Mouse (Mus musculus): ENCODE data around the gene Ptpa. TPM values are rescaled to one million over a fixed set of nuclear protein-coding genes. Genes with fewer than 3 reads are reported as not detected.

Gene Ptpa
- polyA plus RNA-seq, 1 experiment from 2014 or later, result 86.7 TPM

GRCm38 (mm10) chr2:30417595-30418165 is 1.8 kb downstream of the Ptpa start:
- Histone ChIP-seq H3K4me3 (replicated peaks; ENCODE audit: low read depth, low read length) (no peak overlapping the region), H3K36me3 (ENCODE audit: control insufficient read depth, insufficient read depth, low read length) (no peaks in the 10 kb centered on the region), H3K4me2 (ENCODE audit: low read length) (peak overlapping the region; percentile 74; the same call in 1 of the 2 replicates), H3K9ac (replicated peaks; ENCODE audit: low read length) (no peak overlapping the region; the same call in 1 of the 2 replicates), H3K9me3 (ENCODE audit: control insufficient read depth, low read length) (no peaks in the 10 kb centered on the region), H3K27me3 (ENCODE audit: control insufficient read depth, insufficient read depth, low read length) (no peaks in the 10 kb centered on the region), H3K27ac (replicated peaks; ENCODE audit: low read depth, low read length) (no peak overlapping the region), H3K4me1 (ENCODE audit: control insufficient read depth, insufficient read depth, low read length) (peaks cover 35% of the 10 kb centered on the region)
- DNase-seq, result no peak
- WGBS, result 83% methylated on average over 5 of the region's 5 CpGs
- ATAC-seq (ENCODE audit: low FRiP score, low TSS enrichment), result no peak

GRCm38 (mm10) chr2:30418259-30418658 is 2.4 kb downstream of the Ptpa start:
- Histone ChIP-seq H3K27ac (replicated peaks; ENCODE audit: low read depth, low read length) (no peak overlapping the region), H3K4me3 (replicated peaks; ENCODE audit: low read depth, low read length) (no peak overlapping the region), H3K9ac (replicated peaks; ENCODE audit: low read length) (no peak overlapping the region; the same call in 1 of the 2 replicates), H3K9me3 (ENCODE audit: control insufficient read depth, low read length) (no peaks in the 10 kb centered on the region), H3K4me2 (ENCODE audit: low read length) (peak overlapping the region; percentile 12), H3K4me1 (ENCODE audit: control insufficient read depth, insufficient read depth, low read length) (peaks cover 35% of the 10 kb centered on the region), H3K27me3 (ENCODE audit: control insufficient read depth, insufficient read depth, low read length) (no peaks in the 10 kb centered on the region), H3K36me3 (ENCODE audit: control insufficient read depth, insufficient read depth, low read length) (no peaks in the 10 kb centered on the region)
- ATAC-seq (ENCODE audit: low FRiP score, low TSS enrichment), result no peak
- 79% methylated on average over 6 of the region's 6 CpGs for WGBS
- no peak for DNase-seq

- DNase-seq, result no peak
- no peaks in the 10 kb centered on the region for H3K27me3 ChIP-seq (ENCODE audit: control insufficient read depth, insufficient read depth, low read length)
- peaks cover 29% of the 10 kb centered on the region for H3K4me1 ChIP-seq (ENCODE audit: control insufficient read depth, insufficient read depth, low read length)
- no peak for ATAC-seq (ENCODE audit: low FRiP score, low TSS enrichment)
- H3K4me3 ChIP-seq (replicated peaks; ENCODE audit: low read depth, low read length), result no peak overlapping the region
- H3K27ac ChIP-seq (replicated peaks; ENCODE audit: low read depth, low read length), result peak overlapping the region; percentile 52; the same call in 1 of the 2 replicates
- no peak overlapping the region for H3K9ac ChIP-seq (replicated peaks; ENCODE audit: low read length)
- H3K4me2 ChIP-seq (ENCODE audit: low read length), result no peak overlapping the region
- WGBS, result 37% methylated on average over 10 of the region's 10 CpGs
- H3K36me3 ChIP-seq (ENCODE audit: control insufficient read depth, insufficient read depth, low read length), result no peaks in the 10 kb centered on the region
- H3K9me3 ChIP-seq (ENCODE audit: control insufficient read depth, low read length), result no peaks in the 10 kb centered on the region
Measured at GRCm38 (mm10) chr2:30419112-30419511, 3.3 kb downstream of the Ptpa start.

GRCm38 (mm10) chr2:30421432-30421831 is 5.6 kb downstream of the Ptpa start:
- Histone ChIP-seq H3K4me2 (ENCODE audit: low read length) (no peak overlapping the region), H3K9ac (replicated peaks; ENCODE audit: low read length) (no peak overlapping the region), H3K27me3 (ENCODE audit: control insufficient read depth, insufficient read depth, low read length) (no peaks in the 10 kb centered on the region), H3K9me3 (ENCODE audit: control insufficient read depth, low read length) (no peaks in the 10 kb centered on the region), H3K4me1 (ENCODE audit: control insufficient read depth, insufficient read depth, low read length) (peaks cover 20% of the 10 kb centered on the region; the same call in 1 of the 2 replicates), H3K27ac (replicated peaks; ENCODE audit: low read depth, low read length) (no peak overlapping the region), H3K4me3 (replicated peaks; ENCODE audit: low read depth, low read length) (no peak overlapping the region), H3K36me3 (ENCODE audit: control insufficient read depth, insufficient read depth, low read length) (peaks cover 4% of the 10 kb centered on the region)
- WGBS, result 78% methylated on average over 4 of the region's 4 CpGs
- DNase-seq (no peak), ATAC-seq (ENCODE audit: low FRiP score, low TSS enrichment) (no peak)

GRCm38 (mm10) chr2:30429156-30429555 is 13.3 kb downstream of the Ptpa start:
- no peak overlapping the region for H3K27ac ChIP-seq (replicated peaks; ENCODE audit: low read depth, low read length)
- H3K4me1 ChIP-seq (ENCODE audit: control insufficient read depth, insufficient read depth, low read length), result no peaks in the 10 kb centered on the region
- no peak overlapping the region for H3K4me3 ChIP-seq (replicated peaks; ENCODE audit: low read depth, low read length)
- H3K36me3 ChIP-seq (ENCODE audit: control insufficient read depth, insufficient read depth, low read length), result peaks cover 76% of the 10 kb centered on the region
- ATAC-seq (ENCODE audit: low FRiP score, low TSS enrichment) (no peak), DNase-seq (no peak)
- H3K9ac ChIP-seq (replicated peaks; ENCODE audit: low read length), result no peak overlapping the region
- H3K4me2 ChIP-seq (ENCODE audit: low read length), result no peak overlapping the region
- H3K9me3 ChIP-seq (ENCODE audit: control insufficient read depth, low read length), result no peaks in the 10 kb centered on the region
- no peaks in the 10 kb centered on the region for H3K27me3 ChIP-seq (ENCODE audit: control insufficient read depth, insufficient read depth, low read length)

GRCm38 (mm10) chr2:30435326-30436155 is 19.7 kb downstream of the Ptpa start:
- 58% methylated on average over 5 of the region's 5 CpGs for WGBS
- Histone ChIP-seq H3K9me3 (ENCODE audit: control insufficient read depth, low read length) (no peaks in the 10 kb centered on the region), H3K4me1 (ENCODE audit: control insufficient read depth, insufficient read depth, low read length) (peaks cover 2% of the 10 kb centered on the region; the same call in 1 of the 2 replicates), H3K27me3 (ENCODE audit: control insufficient read depth, insufficient read depth, low read length) (no peaks in the 10 kb centered on the region), H3K4me3 (replicated peaks; ENCODE audit: low read depth, low read length) (no peak overlapping the region), H3K27ac (replicated peaks; ENCODE audit: low read depth, low read length) (no peak overlapping the region), H3K4me2 (ENCODE audit: low read length) (no peak overlapping the region), H3K36me3 (ENCODE audit: control insufficient read depth, insufficient read depth, low read length) (peaks cover 80% of the 10 kb centered on the region), H3K9ac (replicated peaks; ENCODE audit: low read length) (no peak overlapping the region)
- ATAC-seq (ENCODE audit: low FRiP score, low TSS enrichment) (peak; percentile 46; the same call in 1 of the 2 replicates), DNase-seq (peak; percentile 90)

GRCm38 (mm10) chr2:30436156-30436545 is 20.3 kb downstream of the Ptpa start:
- DNase-seq (no peak), ATAC-seq (ENCODE audit: low FRiP score, low TSS enrichment) (no peak)
- Histone ChIP-seq H3K9me3 (ENCODE audit: control insufficient read depth, low read length) (no peaks in the 10 kb centered on the region), H3K27ac (replicated peaks; ENCODE audit: low read depth, low read length) (no peak overlapping the region), H3K4me3 (replicated peaks; ENCODE audit: low read depth, low read length) (no peak overlapping the region), H3K4me2 (ENCODE audit: low read length) (no peak overlapping the region), H3K4me1 (ENCODE audit: control insufficient read depth, insufficient read depth, low read length) (peaks cover 9% of the 10 kb centered on the region), H3K36me3 (ENCODE audit: control insufficient read depth, insufficient read depth, low read length) (peaks cover 74% of the 10 kb centered on the region), H3K27me3 (ENCODE audit: control insufficient read depth, insufficient read depth, low read length) (no peaks in the 10 kb centered on the region), H3K9ac (replicated peaks; ENCODE audit: low read length) (no peak overlapping the region)
- WGBS, result 79% methylated on average over 5 of the region's 5 CpGs

GRCm38 (mm10) chr2:30436809-30437208 is 21.0 kb downstream of the Ptpa start:
- H3K4me2 ChIP-seq (ENCODE audit: low read length), result no peak overlapping the region
- no peak overlapping the region for H3K9ac ChIP-seq (replicated peaks; ENCODE audit: low read length)
- no peak for DNase-seq
- no peaks in the 10 kb centered on the region for H3K9me3 ChIP-seq (ENCODE audit: control insufficient read depth, low read length)
- peaks cover 68% of the 10 kb centered on the region for H3K36me3 ChIP-seq (ENCODE audit: control insufficient read depth, insufficient read depth, low read length)
- H3K27ac ChIP-seq (replicated peaks; ENCODE audit: low read depth, low read length), result no peak overlapping the region
- no peak for ATAC-seq (ENCODE audit: low FRiP score, low TSS enrichment)
- H3K27me3 ChIP-seq (ENCODE audit: control insufficient read depth, insufficient read depth, low read length), result no peaks in the 10 kb centered on the region
- H3K4me1 ChIP-seq (ENCODE audit: control insufficient read depth, insufficient read depth, low read length), result peaks cover 15% of the 10 kb centered on the region
- 81% methylated on average over 4 of the region's 4 CpGs for WGBS
- no peak overlapping the region for H3K4me3 ChIP-seq (replicated peaks; ENCODE audit: low read depth, low read length)

GRCm38 (mm10) chr2:30437791-30438190 is 22.0 kb downstream of the Ptpa start:
- ATAC-seq (ENCODE audit: low FRiP score, low TSS enrichment), result no peak
- Histone ChIP-seq H3K36me3 (ENCODE audit: control insufficient read depth, insufficient read depth, low read length) (peaks cover 59% of the 10 kb centered on the region), H3K9me3 (ENCODE audit: control insufficient read depth, low read length) (no peaks in the 10 kb centered on the region), H3K9ac (replicated peaks; ENCODE audit: low read length) (no peak overlapping the region), H3K4me1 (ENCODE audit: control insufficient read depth, insufficient read depth, low read length) (peaks cover 24% of the 10 kb centered on the region), H3K4me3 (replicated peaks; ENCODE audit: low read depth, low read length) (no peak overlapping the region), H3K27ac (replicated peaks; ENCODE audit: low read depth, low read length) (no peak overlapping the region), H3K27me3 (ENCODE audit: control insufficient read depth, insufficient read depth, low read length) (no peaks in the 10 kb centered on the region), H3K4me2 (ENCODE audit: low read length) (no peak overlapping the region)
- no peak for DNase-seq
- WGBS, result 96% methylated on average over 4 of the region's 4 CpGs

Data from midbrain, embryonic 14.5 days (tissue).